Mouse (Mus musculus): ENCODE data around the gene 2010111I01Rik. TPM values are rescaled to one million over a fixed set of nuclear protein-coding genes. Genes with fewer than 3 reads are reported as not detected.

2010111I01Rik gene
- polyA plus RNA-seq, 1 experiment: 26.6 TPM

DNA sequence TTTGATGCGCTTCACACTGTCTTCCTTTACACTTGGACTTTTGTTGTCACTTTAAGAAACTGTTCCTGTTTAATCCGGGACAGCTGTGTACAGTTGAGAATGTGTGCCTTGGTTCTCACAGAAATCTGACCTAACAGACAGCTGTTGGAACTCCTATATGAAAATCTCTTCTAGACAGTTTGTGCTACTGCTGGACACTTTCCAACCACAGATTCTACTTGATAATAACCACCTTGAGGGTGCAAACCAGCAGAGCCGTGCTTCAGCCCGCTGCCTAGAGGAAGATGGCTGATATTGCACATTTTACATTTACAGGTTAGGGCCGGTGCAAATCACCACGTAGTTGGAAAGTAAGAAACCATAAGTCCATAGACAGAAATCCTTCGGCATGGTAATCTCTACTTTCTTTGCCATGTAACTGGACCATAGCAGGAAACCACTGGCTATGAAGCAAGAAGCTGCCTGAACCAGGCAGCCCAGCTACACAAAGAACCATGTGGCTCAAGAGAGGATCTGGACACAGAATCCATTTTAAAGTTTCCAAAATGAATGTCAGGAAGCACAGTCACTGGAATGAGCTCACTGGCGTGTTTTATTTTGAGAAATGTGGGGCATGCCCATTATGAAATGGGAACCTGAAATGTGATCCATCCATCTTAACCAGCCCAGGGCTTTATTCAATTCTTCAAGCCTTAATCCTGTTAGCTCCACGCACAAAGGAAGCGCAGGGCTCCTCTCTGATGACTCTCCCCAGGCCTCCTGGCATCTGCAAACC is 148.1 kb downstream of the 2010111I01Rik start:
- H3K36me3 ChIP-seq (ENCODE audit: control insufficient read depth, insufficient read depth, low read length): no peaks in the 10 kb centered on the region
- no peak overlapping the region for H3K4me3 ChIP-seq (ENCODE audit: control insufficient read depth, low read depth, low read length)
- no peaks in the 10 kb centered on the region for H3K4me1 ChIP-seq (ENCODE audit: control insufficient read depth, insufficient read depth, low read length)
- TF ChIP-seq POLR2A (IDR thresholded peaks at IDR 0.05; ENCODE audit: control insufficient read depth, low read depth, low read length): no peak
- TF ChIP-seq CTCF (IDR thresholded peaks at IDR 0.05; ENCODE audit: control insufficient read depth, insufficient read depth, insufficient replicate concordance, low read depth, low read length): no peak
- H3K27ac ChIP-seq (ENCODE audit: control insufficient read depth, insufficient read depth, low read depth, low read length): no peak overlapping the region
- no peaks in the 10 kb centered on the region for H3K27me3 ChIP-seq (ENCODE audit: control insufficient read depth, insufficient read depth, low read length)

DNA sequence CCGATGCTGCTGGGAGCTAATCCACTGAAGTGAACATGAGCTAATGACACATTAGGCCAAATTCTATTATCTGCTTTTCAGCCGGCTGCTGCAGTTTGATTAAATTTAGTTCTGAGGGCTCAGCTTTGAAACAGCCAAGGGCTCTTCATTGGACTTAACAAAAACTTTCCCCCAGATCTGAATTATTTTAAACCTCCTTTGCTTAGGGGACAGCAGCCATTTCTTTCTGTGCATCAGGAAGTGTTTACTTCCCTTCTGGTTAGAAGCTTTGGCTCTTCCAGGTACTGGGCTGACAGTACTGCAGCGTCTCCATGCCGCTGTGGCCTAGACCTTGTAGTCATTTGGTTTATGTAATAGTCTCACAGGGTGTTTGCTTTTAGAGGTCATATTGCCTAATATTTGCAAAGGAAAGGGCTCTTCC is 149.2 kb downstream of the 2010111I01Rik start:
- H3K36me3 ChIP-seq (ENCODE audit: control insufficient read depth, insufficient read depth, low read length): no peaks in the 10 kb centered on the region
- H3K4me3 ChIP-seq (ENCODE audit: control insufficient read depth, low read depth, low read length): no peak overlapping the region
- H3K4me1 ChIP-seq (ENCODE audit: control insufficient read depth, insufficient read depth, low read length): no peaks in the 10 kb centered on the region
- H3K27me3 ChIP-seq (ENCODE audit: control insufficient read depth, insufficient read depth, low read length): no peaks in the 10 kb centered on the region
- no peak for TF ChIP-seq POLR2A (IDR thresholded peaks at IDR 0.05; ENCODE audit: control insufficient read depth, low read depth, low read length)
- TF ChIP-seq CTCF (IDR thresholded peaks at IDR 0.05; ENCODE audit: control insufficient read depth, insufficient read depth, insufficient replicate concordance, low read depth, low read length): no peak
- H3K27ac ChIP-seq (ENCODE audit: control insufficient read depth, insufficient read depth, low read depth, low read length): no peak overlapping the region

DNA sequence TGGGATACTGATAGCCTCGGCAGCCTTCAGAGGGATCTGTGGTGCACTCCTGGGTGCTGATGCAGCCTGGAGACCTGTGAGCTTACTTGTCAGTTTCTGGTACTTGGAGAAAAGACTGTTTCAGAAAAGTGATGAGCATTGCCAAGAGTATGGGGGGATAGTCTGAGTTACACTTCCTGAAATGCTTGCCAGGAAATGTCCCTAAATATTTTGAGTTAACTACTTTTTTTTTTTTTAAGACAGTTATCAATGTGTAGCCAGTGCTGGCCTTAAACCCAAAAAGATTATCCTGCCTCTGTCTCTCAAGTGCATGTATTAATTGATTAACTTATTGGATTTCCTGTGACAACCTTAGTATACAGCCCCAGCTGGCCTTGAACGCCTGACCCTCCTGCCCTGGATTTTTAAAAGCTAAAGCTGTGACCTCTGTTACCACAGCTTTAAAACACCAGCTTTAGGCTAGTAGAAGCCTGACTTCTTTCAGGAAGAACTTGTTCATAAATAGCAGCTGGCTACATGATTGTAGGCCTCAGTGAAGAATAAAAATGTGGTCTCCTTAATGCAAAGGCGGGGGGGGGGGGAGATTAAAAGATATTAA is 150.6 kb downstream of the 2010111I01Rik start:
- Histone ChIP-seq H3K27ac (ENCODE audit: control insufficient read depth, insufficient read depth, low read depth, low read length) (no peak overlapping the region), H3K4me1 (ENCODE audit: control insufficient read depth, insufficient read depth, low read length) (no peaks in the 10 kb centered on the region), H3K4me3 (ENCODE audit: control insufficient read depth, low read depth, low read length) (no peak overlapping the region), H3K27me3 (ENCODE audit: control insufficient read depth, insufficient read depth, low read length) (no peaks in the 10 kb centered on the region), H3K36me3 (ENCODE audit: control insufficient read depth, insufficient read depth, low read length) (no peaks in the 10 kb centered on the region)
- no peak for TF ChIP-seq CTCF (IDR thresholded peaks at IDR 0.05; ENCODE audit: control insufficient read depth, insufficient read depth, insufficient replicate concordance, low read depth, low read length)
- TF ChIP-seq POLR2A (IDR thresholded peaks at IDR 0.05; ENCODE audit: control insufficient read depth, low read depth, low read length): no peak

DNA sequence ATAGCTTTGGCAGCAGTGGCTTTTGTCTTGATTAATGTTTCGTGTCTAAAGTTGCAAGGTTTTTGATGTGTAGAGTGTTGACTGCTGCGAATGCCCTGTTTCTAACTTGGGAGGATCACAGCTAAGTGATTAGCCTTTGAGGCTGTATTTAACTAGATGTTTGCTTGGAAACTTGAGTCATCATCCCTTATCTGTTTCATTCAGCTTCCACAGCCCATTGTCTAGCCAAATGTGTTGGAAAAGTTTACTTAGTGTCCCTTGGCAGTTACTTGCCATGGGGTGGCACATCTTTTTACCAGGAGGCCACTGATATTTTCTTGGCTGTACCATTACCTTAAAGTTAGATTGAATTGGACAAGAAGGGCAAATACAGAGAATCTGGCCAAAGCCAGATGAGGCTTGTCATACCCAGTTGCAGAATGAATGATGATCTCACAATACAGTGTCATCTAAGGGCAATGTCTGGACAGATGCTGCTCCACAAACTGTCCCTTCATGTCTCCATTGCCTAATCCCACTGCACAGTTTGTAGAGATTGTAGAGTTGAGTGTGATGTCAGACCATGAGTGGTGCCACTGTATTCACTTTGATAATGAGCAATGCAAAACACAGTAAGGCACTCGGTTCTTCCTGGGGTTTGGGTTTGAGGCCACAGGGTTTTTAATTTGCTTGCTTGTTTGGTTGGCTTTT is 152.9 kb downstream of the 2010111I01Rik start:
- Histone ChIP-seq H3K27me3 (ENCODE audit: control insufficient read depth, insufficient read depth, low read length) (no peaks in the 10 kb centered on the region), H3K4me1 (ENCODE audit: control insufficient read depth, insufficient read depth, low read length) (no peaks in the 10 kb centered on the region), H3K27ac (ENCODE audit: control insufficient read depth, insufficient read depth, low read depth, low read length) (no peak overlapping the region), H3K4me3 (ENCODE audit: control insufficient read depth, low read depth, low read length) (peak overlapping the region; percentile 68; the same call in 1 of the 2 replicates), H3K36me3 (ENCODE audit: control insufficient read depth, insufficient read depth, low read length) (no peaks in the 10 kb centered on the region)
- no peak for TF ChIP-seq POLR2A (IDR thresholded peaks at IDR 0.05; ENCODE audit: control insufficient read depth, low read depth, low read length)
- TF ChIP-seq CTCF (IDR thresholded peaks at IDR 0.05; ENCODE audit: control insufficient read depth, insufficient read depth, insufficient replicate concordance, low read depth, low read length): no peak

DNA sequence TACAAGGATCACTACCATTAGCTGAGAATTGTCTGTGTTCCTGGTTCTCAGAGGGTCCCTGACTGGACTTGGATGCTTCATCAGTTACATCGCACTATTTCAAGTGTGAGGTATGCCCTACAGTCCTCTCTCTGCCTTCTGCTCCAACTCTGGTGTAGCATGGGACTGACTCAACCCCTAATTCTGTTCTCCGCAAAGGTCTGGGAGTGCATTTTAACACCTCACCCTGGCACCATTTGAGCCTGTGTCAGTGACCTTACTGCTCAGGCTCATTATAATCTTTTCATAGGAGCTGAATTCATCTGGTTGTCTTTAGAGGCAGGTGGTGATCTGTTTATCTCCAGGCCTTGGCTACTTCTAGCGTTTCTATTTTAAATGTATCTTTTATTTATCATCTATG is 154.0 kb downstream of the 2010111I01Rik start:
- no peak overlapping the region for H3K27ac ChIP-seq (ENCODE audit: control insufficient read depth, insufficient read depth, low read depth, low read length)
- TF ChIP-seq CTCF (IDR thresholded peaks at IDR 0.05; ENCODE audit: control insufficient read depth, insufficient read depth, insufficient replicate concordance, low read depth, low read length): no peak
- no peak for TF ChIP-seq POLR2A (IDR thresholded peaks at IDR 0.05; ENCODE audit: control insufficient read depth, low read depth, low read length)
- no peaks in the 10 kb centered on the region for H3K36me3 ChIP-seq (ENCODE audit: control insufficient read depth, insufficient read depth, low read length)
- no peaks in the 10 kb centered on the region for H3K4me1 ChIP-seq (ENCODE audit: control insufficient read depth, insufficient read depth, low read length)
- H3K4me3 ChIP-seq (ENCODE audit: control insufficient read depth, low read depth, low read length): peak overlapping the region; percentile 75
- no peaks in the 10 kb centered on the region for H3K27me3 ChIP-seq (ENCODE audit: control insufficient read depth, insufficient read depth, low read length)

DNA sequence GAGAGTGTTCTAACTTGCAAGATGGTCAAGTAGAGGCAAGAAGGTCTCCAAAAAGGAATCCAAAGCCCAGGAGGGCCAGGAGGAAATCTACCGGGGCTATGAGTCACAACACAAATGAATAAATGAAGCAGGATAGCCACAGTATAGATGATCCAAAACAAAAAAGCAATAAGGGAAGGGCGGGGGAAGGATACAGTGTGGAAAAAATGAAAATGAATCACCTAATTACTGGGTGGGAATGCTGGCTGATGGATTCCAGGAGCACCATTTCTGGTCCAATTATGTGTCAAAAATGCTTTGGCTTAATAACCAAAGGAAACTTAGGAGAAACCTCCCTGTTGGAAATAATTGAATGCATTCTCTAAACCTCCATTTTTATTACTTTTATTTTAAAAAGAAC is 155.6 kb downstream of the 2010111I01Rik start:
- H3K4me3 ChIP-seq (ENCODE audit: control insufficient read depth, low read depth, low read length): no peak overlapping the region
- no peaks in the 10 kb centered on the region for H3K36me3 ChIP-seq (ENCODE audit: control insufficient read depth, insufficient read depth, low read length)
- H3K27me3 ChIP-seq (ENCODE audit: control insufficient read depth, insufficient read depth, low read length): no peaks in the 10 kb centered on the region
- no peaks in the 10 kb centered on the region for H3K4me1 ChIP-seq (ENCODE audit: control insufficient read depth, insufficient read depth, low read length)
- no peak overlapping the region for H3K27ac ChIP-seq (ENCODE audit: control insufficient read depth, insufficient read depth, low read depth, low read length)
- TF ChIP-seq POLR2A (IDR thresholded peaks at IDR 0.05; ENCODE audit: control insufficient read depth, low read depth, low read length) (no peak), CTCF (IDR thresholded peaks at IDR 0.05; ENCODE audit: control insufficient read depth, insufficient read depth, insufficient replicate concordance, low read depth, low read length) (no peak)

DNA sequence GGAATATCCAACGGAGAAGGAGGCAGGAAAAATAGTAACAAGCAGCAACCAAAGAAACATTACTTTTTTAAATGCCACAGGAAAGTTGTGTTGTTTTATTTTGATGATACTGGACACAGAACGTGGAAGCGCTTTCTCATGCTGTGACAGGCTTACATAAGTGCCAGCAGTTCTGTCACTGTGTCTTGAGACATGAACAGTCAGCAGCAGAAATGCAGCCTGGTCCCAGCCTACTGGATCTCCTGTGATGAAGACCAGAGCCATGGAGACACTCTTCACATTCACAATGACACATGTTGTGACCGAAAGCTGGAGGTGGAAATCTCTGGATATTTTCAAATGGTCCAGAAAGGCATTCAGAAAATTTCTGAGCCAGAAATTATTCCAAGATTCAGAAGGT is 157.1 kb downstream of the 2010111I01Rik start:
- no peak overlapping the region for H3K27ac ChIP-seq (ENCODE audit: control insufficient read depth, insufficient read depth, low read depth, low read length)
- no peaks in the 10 kb centered on the region for H3K4me1 ChIP-seq (ENCODE audit: control insufficient read depth, insufficient read depth, low read length)
- no peak overlapping the region for H3K4me3 ChIP-seq (ENCODE audit: control insufficient read depth, low read depth, low read length)
- TF ChIP-seq CTCF (IDR thresholded peaks at IDR 0.05; ENCODE audit: control insufficient read depth, insufficient read depth, insufficient replicate concordance, low read depth, low read length) (no peak), POLR2A (IDR thresholded peaks at IDR 0.05; ENCODE audit: control insufficient read depth, low read depth, low read length) (no peak)
- H3K36me3 ChIP-seq (ENCODE audit: control insufficient read depth, insufficient read depth, low read length): no peaks in the 10 kb centered on the region
- H3K27me3 ChIP-seq (ENCODE audit: control insufficient read depth, insufficient read depth, low read length): no peaks in the 10 kb centered on the region
